Mouse (Mus musculus) heart, embryonic 13.5 days (tissue): ENCODE measurements around the gene A1bg. TPM values are rescaled to one million over a fixed set of nuclear protein-coding genes. Genes with fewer than 3 reads are reported as not detected.

Experiments used
- ATAC-seq: fragments of 200-750 bp; cut with Nextera tagmentation; 2 replicates; pipeline ENCODE4 v1.8.0; 2017; ENCODE audit warnings: moderate TSS enrichment; ENCODE audit not compliant: insufficient number of reproducible peaks, low FRiP score, low TSS enrichment; ENCODE audit errors: extremely low read depth
- H3K27ac ChIP-seq: fragments of 300-500 bp; sonication (generic); replicated peaks from 2 replicates; pipeline ENCODE4 v1.5.1; 2015; ENCODE audit warnings: moderate library complexity, mild to moderate bottlenecking, inconsistent platforms
- H3K27me3 ChIP-seq: fragments of 300-500 bp; sonication (generic); replicated peaks from 2 replicates; pipeline ENCODE4 v1.6.1; 2015; ENCODE audit warnings: mild to moderate bottlenecking, inconsistent platforms
- H3K36me3 ChIP-seq: fragments of 300-500 bp; sonication (generic); 2 replicates; pipeline ENCODE4 v1.6.1; 2015; ENCODE audit warnings: mild to moderate bottlenecking, inconsistent platforms
- H3K4me1 ChIP-seq: fragments of 300-500 bp; sonication (generic); 2 replicates; pipeline ENCODE4 v1.6.1; 2015; ENCODE audit warnings: inconsistent platforms
- H3K4me2 ChIP-seq: fragments of 300-500 bp; sonication (generic); 2 replicates; pipeline ENCODE4 v1.6.1; 2015; ENCODE audit warnings: inconsistent platforms, mild to moderate bottlenecking, moderate library complexity
- H3K4me3 ChIP-seq: fragments of 300-500 bp; sonication (generic); 2 replicates; pipeline ENCODE4 v1.5.1; 2015; ENCODE audit warnings: moderate library complexity, mild to moderate bottlenecking, inconsistent platforms
- H3K9ac ChIP-seq: fragments of 300-500 bp; sonication (generic); 2 replicates; pipeline ENCODE4 v1.6.1; 2015; ENCODE audit warnings: inconsistent platforms, mild to moderate bottlenecking, moderate library complexity
- H3K9me3 ChIP-seq: fragments of 300-500 bp; sonication (generic); 2 replicates; pipeline ENCODE4 v1.6.1; 2016; ENCODE audit warnings: inconsistent platforms
- WGBS: fragments of 180-500 bp; shearing (Covaris S2); methylation state at CpG from one replicate; pipeline ENCODE4 v1.1.7; 2015; ENCODE audit warnings: mixed read lengths; 5-methylcytosine and 5-hydroxymethylcytosine counted together
- polyA plus RNA-seq: library from polyadenylated mRNA; unstranded; fragments of >200 nt; fragmentation: Nextera tagmentation; extraction: Ambion mirVana; gene quantifications from 2 replicates; pipeline ENCODE4 v1.2.1, GENCODE M21; 2015

A1bg gene
- polyA plus RNA-seq, 1 experiment from 2014 or later, result not detected

DNA sequence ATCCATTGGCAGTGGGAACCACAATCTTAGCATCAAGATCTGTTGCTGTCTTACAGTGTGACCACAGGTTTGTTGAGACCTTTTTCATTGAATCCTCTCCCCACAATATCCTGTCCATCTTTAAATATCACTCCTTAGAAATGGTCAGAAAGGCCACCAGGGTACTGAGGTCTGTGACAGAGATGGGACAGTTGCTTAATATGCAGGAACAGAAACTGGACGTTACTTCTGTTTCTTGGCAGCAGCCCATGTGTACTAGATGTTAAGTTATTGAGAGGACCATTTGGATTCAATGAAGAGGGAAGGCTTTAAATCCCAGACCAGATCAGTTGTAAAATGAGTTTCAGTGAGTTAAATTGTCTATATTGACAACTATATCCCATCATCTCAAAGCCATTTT is 67.7 kb downstream of the A1bg start:
- ATAC-seq, result no peak
- WGBS, result 64% methylated on average over 1 of the region's 1 CpGs
- H3K9ac ChIP-seq, result no peak overlapping the region
- H3K9me3 ChIP-seq, result 0 out of 2 replicates have a peak, but pooled peaks cover 8% of the 10 kb centered on the region
- peaks cover 18% of the 10 kb centered on the region for H3K4me1 ChIP-seq
- H3K4me3 ChIP-seq, result no peak overlapping the region
- H3K27ac ChIP-seq, result no peak overlapping the region
- H3K4me2 ChIP-seq, result no peak overlapping the region
- no peaks in the 10 kb centered on the region for H3K36me3 ChIP-seq
- H3K27me3 ChIP-seq, result no peaks in the 10 kb centered on the region

DNA sequence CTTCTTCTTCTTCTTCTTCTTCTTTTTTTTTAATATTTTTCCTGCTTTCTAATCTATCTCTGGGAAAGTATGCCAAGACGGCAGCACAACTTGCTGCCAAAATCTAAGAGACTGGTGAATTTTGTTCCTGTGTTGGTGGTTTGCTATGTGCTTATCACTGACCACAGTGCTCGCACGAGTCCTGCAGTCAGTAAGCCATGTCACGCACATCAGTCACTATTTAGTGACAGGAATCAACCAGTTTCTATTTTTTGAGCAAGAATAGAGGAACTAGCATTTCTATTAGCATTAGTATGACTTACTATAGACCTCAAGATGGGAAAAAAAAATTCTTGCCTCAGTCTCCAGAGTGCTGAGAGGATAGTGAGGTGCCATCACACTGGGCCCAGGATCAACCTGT is 68.7 kb downstream of the A1bg start:
- Histone ChIP-seq H3K27me3 (no peaks in the 10 kb centered on the region), H3K4me3 (no peak overlapping the region), H3K4me1 (peaks cover 25% of the 10 kb centered on the region), H3K9me3 (0 out of 2 replicates have a peak, but pooled peaks cover 8% of the 10 kb centered on the region), H3K27ac (peak overlapping the region; percentile 24; the same call in 1 of the 2 replicates), H3K9ac (no peak overlapping the region), H3K36me3 (no peaks in the 10 kb centered on the region), H3K4me2 (no peak overlapping the region)
- ATAC-seq, result no peak
- 60% methylated on average over 4 of the region's 4 CpGs for WGBS

DNA sequence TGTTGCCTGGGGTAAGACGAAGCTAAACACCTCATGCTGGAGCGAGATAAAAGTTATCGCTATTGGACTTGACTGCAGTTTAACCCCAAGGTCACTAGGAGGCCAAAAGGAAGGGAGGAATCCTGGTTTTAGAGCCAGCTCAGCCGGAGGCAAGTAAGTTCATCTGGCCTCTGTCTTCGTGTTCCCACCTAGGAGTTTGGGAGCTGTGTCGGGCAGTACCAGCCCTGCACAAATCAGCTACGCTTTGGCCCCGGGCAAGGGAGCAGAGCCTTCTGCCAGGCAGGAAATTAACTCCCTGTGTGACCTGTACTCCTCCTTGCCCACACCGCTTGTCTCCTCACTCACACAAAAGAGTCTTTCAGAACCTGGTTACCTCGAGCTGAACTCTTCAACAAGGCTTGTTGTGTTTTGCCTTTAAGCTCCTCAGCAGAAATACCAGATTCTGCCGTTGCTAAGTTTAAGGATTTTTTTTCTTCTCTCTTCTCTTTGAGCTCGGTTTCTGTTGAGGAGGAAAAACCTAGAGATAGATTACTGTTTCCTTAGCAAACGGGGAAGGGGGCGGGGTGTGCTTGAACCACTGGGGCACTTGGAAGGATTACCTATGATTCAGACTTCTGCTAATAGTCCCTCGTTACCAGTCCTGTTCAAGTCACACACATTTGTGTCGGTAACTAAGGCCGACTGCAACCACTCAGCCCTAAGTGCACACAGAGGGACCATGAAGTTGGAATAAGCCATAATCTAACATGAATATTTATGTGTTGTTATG is 69.4 kb downstream of the A1bg start, which contains the start of gene Fam84b:
Fam84b (minus strand) TSS at position 548 of the 769 bp plus-strand sequence.
- WGBS, result 27% methylated on average over 17 of the region's 17 CpGs
- 0 out of 2 replicates have a peak, but pooled peaks cover 8% of the 10 kb centered on the region for H3K9me3 ChIP-seq
- H3K4me3 ChIP-seq, result no peak within 1 kb of the TSS
- H3K27ac ChIP-seq, result peak within 1 kb of the TSS; percentile 34
- H3K4me2 ChIP-seq, result peak within 1 kb of the TSS; percentile 38
- H3K4me1 ChIP-seq, result peaks cover 32% of the 10 kb centered on the region
- no peaks in the 10 kb centered on the region for H3K27me3 ChIP-seq
- ATAC-seq, result no peak
- 0 out of 2 replicates have a peak within 1 kb of the TSS, but pooled peaks have one; percentile 16 for H3K9ac ChIP-seq
- no peaks in the 10 kb centered on the region for H3K36me3 ChIP-seq

DNA sequence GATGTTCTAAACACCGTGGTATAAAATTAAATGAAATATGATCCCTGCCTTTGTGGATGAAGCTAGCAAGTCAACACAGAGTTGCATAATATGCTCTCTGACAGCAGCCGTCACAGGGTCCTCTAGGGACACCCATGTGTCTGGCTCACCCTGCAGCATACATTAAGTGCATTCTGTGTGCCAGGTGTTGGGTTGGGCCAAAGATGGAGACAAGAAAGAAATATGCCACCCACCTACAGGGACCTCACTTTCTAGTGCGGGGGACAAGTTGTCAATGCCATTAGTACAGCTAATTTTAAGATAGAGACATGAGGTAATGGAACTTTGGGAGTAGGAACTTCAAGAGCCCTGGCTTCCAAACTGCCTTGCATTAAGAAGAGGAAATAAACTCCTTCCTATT is 74.2 kb downstream of the A1bg start:
- H3K9me3 ChIP-seq, result no peaks in the 10 kb centered on the region
- no peak overlapping the region for H3K27ac ChIP-seq
- no peak for ATAC-seq
- H3K4me3 ChIP-seq, result no peak overlapping the region
- H3K4me1 ChIP-seq, result peaks cover 35% of the 10 kb centered on the region
- H3K27me3 ChIP-seq, result no peaks in the 10 kb centered on the region
- H3K36me3 ChIP-seq, result no peaks in the 10 kb centered on the region
- no peak overlapping the region for H3K9ac ChIP-seq
- WGBS, result 62% methylated on average over 3 of the region's 3 CpGs
- no peak overlapping the region for H3K4me2 ChIP-seq

Other genes with a start within 250 kb of the A1bg start
- 5.1 and 5.2 TPM in 2 replicates for gene Fam84b, start 69.2 kb downstream of the A1bg start, polyA plus RNA-seq